Mouse (Mus musculus) urinary bladder, postnatal 10 days (tissue): Measurements from ENCODE around the gene Hmga2.

Experiments used
- DNase-seq: peaks from one replicate; pipeline ENCODE4 v3.0.0; 2022; ENCODE audit warnings: low spot score

Hmga2 gene

GRCm38 (mm10) chr10:120472606-120473005, 3.7 kb downstream of the Hmga2 start:
- DNase-seq, result no peak

- DNase-seq, result no peak
Measured at GRCm38 (mm10) chr10:120465121-120465520, 11.1 kb downstream of the Hmga2 start.

- DNase-seq, result no peak
Measured at GRCm38 (mm10) chr10:120461769-120462168, 14.5 kb downstream of the Hmga2 start.

- DNase-seq, result no peak
Measured at GRCm38 (mm10) chr10:120461301-120461700, 15.0 kb downstream of the Hmga2 start.

- no peak for DNase-seq
Measured at GRCm38 (mm10) chr10:120458866-120459265, 17.4 kb downstream of the Hmga2 start.

- no peak for DNase-seq
Measured at GRCm38 (mm10) chr10:120449661-120450284, 26.5 kb downstream of the Hmga2 start.

- no peak for DNase-seq
Measured at GRCm38 (mm10) chr10:120446799-120447198, 29.5 kb downstream of the Hmga2 start.

GRCm38 (mm10) chr10:120446206-120446605, 30.1 kb downstream of the Hmga2 start:
- no peak for DNase-seq

GRCm38 (mm10) chr10:120444463-120445070, 31.7 kb downstream of the Hmga2 start:
- DNase-seq, result no peak

GRCm38 (mm10) chr10:120443757-120444311, 32.4 kb downstream of the Hmga2 start:
- DNase-seq, result no peak

GRCm38 (mm10) chr10:120441254-120441653, 35.0 kb downstream of the Hmga2 start:
- no peak for DNase-seq

GRCm38 (mm10) chr10:120434433-120434832, 41.8 kb downstream of the Hmga2 start:
- no peak for DNase-seq

- no peak for DNase-seq
Measured at GRCm38 (mm10) chr10:120433463-120433815, 42.8 kb downstream of the Hmga2 start.

- DNase-seq, result no peak
Measured at GRCm38 (mm10) chr10:120432731-120433462, 43.4 kb downstream of the Hmga2 start.

- no peak for DNase-seq
Measured at GRCm38 (mm10) chr10:120432081-120432480, 44.2 kb downstream of the Hmga2 start.

GRCm38 (mm10) chr10:120431435-120431834, 44.8 kb downstream of the Hmga2 start:
- DNase-seq, result no peak

- DNase-seq, result no peak
Measured at GRCm38 (mm10) chr10:120430422-120430821, 45.8 kb downstream of the Hmga2 start.

GRCm38 (mm10) chr10:120429758-120430259, 46.5 kb downstream of the Hmga2 start:
- no peak for DNase-seq

- DNase-seq, result no peak
Measured at GRCm38 (mm10) chr10:120429199-120429551, 47.1 kb downstream of the Hmga2 start.

GRCm38 (mm10) chr10:120428430-120429198, 47.7 kb downstream of the Hmga2 start:
- no peak for DNase-seq

GRCm38 (mm10) chr10:120426086-120426610, 50.1 kb downstream of the Hmga2 start:
- no peak for DNase-seq

GRCm38 (mm10) chr10:120424015-120424414, 52.3 kb downstream of the Hmga2 start:
- DNase-seq, result no peak
